Mouse (Mus musculus): ENCODE measurements at regions not wholly inside any gene's neighbourhood (a gene's known extent, or its start where the extent isn't known, plus 50 kb on each side); places are given as distances from the start of the nearest gene placed in this dataset.
"Not testable (repeated sequence)": the region's sequence is repeated elsewhere in the genome, so short reads cannot be mapped to it uniquely, and the experiment has no call there.

DNA sequence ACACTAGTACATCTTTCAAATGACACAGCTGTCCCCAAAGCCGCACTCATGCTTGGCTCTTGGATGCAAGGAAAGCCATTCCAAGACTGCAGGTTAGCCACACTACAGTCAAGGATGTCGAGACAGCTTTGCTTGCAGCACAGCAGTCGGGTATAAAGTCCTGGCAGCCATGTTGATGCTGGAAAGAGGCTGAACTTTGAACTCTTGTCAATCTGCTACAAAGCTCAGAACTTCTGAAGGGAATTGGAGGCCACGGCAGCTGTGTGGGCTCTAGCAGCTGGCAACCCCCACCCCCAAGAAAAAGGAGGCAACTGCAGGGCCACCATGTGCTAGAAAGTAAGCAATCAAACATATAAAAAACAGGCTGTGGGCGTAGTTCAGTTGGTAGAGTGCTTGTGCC lies 90.0 kb upstream of the Zcchc2 start:
- no peak for DNase-seq (ENCODE audit: low spot score in 2 of 2)

DNA sequence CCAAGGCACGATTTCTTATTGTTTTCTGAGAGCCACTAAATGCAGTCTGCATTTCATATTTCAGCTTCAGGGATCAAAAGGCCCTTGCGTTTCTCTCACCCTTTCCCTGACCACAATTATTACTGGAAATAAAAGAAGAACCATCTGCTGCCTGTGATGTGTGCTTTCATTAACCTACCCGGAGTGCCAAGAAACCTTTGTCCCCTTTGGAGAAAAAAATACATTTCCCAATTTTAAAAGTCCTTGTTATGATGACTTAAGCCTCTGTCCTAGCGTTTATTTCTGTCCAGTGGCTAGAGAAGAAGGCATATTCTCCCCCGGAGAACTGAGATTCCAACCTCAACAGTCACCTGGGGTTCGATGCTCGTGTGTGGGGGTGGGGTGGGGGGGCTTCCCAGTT lies 89.3 kb upstream of the Zcchc2 start:
- DNase-seq (ENCODE audit: low spot score in 2 of 2), result no peak

DNA sequence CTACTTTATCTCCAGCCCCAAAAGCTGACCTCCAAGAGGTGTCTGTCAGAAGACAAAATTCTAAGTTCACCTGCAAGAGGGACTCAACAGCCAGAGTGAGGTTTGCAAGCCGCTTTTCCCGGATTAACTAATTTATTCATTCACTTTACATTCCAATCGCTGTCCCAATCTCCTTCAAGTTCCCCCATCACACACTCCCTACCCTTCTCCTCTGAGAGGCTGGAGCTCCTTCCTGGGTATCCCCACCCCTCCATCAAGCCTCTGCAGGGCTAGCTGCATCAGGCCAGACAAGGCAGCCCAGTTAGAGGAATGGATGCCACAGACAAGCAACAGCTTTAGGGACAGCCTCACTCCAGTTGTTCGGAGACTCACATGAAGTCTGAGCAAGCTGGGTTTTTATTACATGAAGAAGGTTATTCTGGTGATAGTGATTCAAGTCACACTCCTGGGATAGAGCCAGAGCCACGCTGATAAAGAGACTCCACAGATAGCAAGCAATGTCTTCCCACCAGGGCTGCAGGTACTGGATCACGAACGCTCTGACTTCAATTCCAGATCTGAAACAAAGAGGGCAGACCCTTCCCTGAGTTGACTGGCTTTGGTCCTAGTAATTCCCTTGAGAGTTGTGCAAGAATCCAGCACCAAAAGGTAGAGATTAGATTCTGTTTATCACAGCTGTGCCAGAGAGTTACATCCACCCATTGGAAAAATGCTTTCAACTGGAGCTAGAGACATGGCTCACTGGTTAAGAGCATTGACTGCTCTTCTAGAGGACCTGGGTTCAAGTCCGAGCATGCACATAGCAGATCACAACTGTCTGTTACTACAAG lies 86.7 kb upstream of the Zcchc2 start:
- no peak for DNase-seq (ENCODE audit: low spot score in 2 of 2)

DNA sequence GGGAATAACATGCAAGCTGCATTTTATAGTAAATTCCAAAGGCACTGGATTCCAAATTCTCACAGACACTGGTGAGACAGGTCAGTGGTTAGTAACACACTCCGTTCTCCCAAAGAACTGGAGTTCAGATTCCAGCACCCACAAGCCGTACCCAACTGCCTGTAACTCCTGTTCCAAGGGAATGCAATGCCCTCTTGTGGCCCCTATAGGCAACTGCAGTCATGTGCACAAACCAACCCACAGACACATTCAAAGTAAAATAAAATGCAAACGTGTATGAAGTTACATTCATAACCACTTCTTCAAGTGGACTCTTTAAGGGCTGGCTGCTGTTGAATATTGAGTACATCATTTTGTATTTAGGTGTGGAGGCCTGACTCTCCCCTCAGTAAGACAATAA lies 85.5 kb upstream of the Zcchc2 start:
- DNase-seq (ENCODE audit: low spot score in 2 of 2), result no peak

DNA sequence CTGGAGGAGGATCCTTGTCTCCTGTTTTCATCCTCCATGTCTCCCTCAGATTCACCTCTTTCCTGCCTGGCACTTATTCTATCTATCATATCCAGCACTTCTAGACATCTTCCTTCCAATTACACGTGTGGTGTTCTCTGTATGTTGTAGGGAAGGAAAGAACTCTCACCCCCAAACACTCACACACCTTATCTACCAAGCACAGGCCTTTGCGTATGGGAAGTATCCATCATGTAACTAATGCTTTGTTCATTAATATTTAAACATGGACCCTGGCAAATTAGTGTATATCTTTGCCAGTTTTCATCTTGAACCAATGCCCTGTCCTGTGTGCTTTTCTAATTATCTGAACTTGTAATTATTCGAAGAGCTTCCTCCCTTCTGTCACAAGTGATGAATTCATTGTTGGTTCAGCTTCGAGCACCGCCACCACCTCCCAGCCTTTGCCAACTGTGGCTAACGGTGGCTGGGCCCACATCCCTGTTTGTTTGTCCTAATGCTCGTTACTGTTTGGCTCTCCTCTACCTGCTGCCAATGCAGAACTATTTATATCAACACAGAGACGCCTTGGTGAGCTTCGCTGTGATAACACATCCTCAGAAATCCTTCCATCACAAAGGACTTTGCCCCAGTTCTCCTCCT lies 84.3 kb upstream of the Zcchc2 start:
- DNase-seq (ENCODE audit: low spot score in 2 of 2), result no peak

DNA sequence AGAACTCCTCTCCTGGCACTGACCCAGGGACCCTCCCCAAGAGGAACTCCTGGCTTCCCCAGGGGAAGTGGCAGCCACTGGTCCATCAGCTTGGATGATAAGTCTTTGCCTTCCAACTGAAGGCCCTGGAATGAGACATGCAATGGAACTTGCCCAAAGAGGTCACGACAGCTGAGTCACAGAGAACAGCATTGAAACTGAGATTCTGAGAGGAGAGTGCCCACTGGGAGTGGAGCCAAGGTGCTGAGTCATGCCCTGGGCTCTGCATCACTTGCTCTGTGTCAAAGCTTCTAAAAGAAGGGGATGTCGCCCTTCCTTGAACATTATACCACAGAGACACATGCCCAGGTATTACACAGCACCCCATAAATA lies 83.8 kb upstream of the Zcchc2 start:
- peak in 1 of 2 experiments; percentile 40 for DNase-seq (ENCODE audit: low spot score in 2 of 2)

DNA sequence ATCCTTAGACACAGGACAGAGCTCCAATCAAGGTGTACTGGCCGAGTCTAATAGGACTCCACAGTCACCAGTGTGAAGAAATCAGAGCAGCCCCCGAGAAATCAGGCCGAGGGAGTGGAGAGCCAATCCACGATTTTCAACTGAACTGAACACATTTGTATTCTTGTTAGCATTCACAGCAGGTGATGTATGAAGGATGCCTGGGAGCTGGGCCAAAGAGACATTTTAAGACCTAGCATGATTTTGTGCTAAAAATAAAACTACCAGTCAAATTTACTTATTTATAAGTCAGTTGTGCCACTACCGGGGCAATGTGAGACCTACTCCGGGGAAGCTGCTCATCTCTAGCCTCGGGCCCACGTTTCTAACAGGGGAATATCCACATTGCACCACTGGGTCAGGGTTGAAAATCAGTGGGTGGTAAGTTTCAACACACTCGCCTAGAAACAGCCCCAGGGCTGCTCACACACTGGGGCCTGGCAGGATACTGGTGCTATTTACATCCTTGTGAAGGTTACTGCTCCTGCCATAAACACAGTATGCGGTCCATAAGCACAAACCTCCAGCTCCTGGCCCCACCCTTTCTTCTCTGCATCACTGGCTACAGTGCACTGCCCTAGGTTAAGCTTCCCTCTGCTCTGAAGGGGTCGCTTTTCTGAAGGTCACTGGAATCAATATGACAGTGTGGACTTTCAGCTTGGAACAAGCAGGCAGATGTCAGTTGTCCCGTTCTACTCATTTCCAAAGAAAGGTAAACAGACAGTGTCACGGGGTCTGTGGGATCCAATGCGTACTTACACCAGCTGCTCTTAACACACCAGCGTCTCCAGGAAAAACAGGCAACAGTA lies 82.0 kb upstream of the Zcchc2 start:
- DNase-seq (ENCODE audit: low spot score in 2 of 2), result peak in 1 of 2 experiments; percentile 8

DNA sequence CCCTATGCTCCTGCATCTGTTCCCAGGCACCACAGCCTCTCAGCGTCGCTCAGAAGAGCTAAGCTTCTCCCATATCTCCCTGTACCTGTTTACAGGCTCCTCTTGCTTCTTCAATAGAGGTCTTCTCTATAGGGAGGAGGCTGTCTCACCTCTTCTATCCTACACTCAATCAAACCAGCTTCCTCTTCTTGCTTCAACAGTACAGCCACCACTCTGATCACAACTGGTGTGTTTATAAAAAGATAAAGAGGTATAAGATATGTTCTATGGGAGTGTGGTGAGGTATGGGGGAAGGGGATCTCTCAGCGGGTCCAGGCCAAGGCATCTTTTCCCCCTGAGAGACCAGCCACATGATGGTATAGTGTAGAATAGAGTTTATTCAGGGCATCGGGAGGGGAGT lies 81.1 kb upstream of the Zcchc2 start:
- DNase-seq (ENCODE audit: low spot score in 2 of 2), result no peak

DNA sequence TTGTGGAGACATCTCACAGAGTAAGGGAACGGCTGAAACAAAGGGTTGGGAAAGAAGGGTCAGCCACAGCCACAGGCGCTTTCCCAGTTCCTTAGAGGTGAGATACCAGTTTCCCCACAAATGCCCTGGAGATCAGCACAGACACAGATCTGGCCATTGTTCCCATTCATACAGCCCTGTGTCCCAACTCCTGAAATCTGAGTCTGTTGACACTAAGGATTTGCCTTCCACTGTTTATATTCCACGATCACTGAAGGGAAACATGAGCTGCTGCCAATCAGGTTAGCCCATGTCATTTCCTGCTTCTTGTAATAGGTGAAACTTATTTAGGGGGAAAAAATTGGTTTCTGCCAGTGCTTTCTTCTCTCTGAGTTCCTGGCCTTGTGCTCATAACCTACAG lies 78.5 kb upstream of the Zcchc2 start:
- DNase-seq (ENCODE audit: low spot score in 2 of 2), result no peak

DNA sequence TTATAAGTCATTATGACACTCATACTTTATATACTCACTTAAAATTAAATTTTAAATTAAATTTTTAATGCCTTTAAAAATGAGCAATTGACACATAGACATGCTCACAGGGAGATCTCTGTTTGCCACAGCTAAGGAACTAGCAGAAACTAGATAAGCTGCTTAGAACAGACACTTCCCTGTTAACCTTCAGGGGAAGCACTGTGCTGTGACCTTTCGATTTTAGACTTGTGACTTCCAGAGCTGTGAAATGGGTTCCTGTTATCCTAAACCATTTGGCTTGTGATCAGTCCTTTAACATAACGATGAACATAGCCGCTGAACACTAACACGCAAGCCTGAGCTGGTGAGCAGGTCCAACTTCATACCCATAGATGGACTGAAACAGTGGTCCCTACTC lies 68.4 kb upstream of the Zcchc2 start:
- no peak for DNase-seq (ENCODE audit: low spot score in 2 of 2)

DNA sequence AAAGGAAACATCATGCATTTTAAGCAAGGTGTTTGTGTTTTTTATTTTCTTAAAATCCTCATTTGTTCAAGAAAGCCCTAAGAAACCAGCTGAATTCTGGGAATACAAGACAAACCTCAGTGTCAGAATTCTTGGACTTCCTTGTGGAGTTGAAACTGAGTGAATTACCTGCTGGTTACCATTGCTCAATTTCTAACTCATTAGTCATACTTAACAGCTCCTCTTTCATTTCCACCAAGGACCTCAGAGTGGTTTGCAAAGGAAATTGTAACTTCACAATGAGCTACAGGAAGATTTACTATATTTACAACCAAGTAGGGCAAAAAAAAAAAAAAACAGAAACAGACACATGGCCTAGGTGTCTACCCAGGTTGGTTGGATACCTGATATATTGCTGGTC lies 67.6 kb upstream of the Zcchc2 start:
- DNase-seq (ENCODE audit: low spot score in 2 of 2), result no peak

DNA sequence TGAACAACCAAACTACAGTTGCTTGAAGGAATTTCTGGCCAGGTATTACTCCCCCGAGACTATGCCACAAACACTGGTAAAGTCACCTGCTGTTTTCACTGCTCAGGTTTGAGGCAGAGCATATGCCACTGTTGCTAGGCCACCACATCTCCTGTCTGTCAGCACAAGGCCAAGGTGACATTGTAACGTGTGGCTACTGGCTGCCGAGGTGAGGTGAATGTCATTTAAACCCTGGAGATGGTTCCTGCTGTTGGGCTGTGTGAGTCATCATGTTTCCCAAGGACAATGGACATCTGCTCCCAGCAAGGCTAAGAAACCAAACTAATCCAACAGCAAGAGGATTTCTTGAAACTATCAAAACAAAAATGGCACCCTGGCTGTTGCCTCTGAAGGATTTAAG lies 67.2 kb upstream of the Zcchc2 start:
- no peak for DNase-seq (ENCODE audit: low spot score in 2 of 2)

DNA sequence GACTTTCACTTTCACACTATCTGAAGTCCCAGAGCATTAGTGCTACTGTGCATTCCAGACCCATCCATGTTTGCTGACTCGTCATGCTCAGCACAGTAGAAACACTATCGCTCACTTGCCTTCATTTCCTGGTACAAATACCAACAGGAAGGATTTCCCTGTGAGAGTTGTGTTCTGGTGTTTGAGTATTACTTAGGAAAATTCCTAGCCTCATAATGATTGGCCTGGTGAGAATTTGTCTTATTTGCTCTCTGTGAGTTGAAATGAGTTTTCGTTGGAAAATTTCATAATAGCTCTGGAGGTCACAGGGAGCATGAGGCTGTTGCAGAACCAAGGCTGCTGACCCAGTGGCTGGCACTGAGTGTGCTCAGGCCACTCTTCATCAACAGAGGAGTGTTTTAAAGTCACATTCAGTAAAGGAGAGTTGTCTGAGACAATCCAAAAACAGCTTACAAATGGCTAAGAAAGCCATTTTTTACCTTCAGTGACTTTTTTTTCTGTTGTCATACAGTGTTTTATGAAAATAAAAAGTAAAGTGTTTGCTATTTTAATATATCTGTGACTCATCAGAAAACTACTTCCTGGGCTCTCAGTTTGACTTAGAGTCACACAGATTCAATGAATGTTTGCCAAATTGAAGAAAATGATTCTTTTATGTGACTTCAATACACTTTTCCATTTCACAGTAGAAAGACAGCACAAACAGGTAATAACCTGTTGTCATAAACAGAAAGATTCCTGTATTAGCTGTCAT lies 64.4 kb upstream of the Zcchc2 start:
- DNase-seq (ENCODE audit: low spot score in 2 of 2), result no peak

DNA sequence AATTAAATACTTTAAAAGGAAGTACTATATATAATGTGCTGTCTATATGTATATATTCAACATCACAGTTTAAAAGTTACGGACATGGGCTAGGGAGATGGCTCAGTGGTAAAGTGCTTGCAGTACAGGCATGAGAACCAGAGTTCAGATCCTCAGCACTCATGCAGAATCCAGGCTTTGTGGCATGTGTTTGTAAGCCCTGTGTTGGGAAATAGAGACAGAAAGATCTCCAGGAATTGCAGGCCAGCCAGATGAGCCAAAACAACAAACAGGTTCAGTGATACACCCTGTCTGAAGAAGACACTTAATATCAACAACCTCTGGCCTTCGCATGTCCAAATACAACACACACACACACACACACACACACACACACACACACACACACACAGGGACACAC lies 63.3 kb upstream of the Zcchc2 start:
- no peak for DNase-seq (ENCODE audit: low spot score in 2 of 2)

DNA sequence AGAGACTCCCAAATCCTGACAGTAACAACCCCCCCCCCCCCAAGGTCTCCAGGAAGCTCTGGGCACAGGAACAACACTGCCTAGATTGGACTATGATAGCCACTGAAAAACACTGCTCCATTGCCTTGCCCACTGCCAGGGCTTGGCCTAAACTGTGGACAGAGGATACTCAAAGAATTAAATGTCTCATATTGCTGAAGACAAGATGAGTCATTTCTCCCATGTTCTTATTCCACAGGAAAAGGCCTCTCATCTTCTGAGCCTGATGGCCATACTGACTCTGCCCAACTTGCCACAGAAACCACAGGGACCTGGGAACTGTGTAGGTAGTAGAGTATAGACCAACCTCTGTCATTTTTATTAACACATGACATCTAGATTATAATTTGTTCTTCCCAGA lies 59.4 kb upstream of the Zcchc2 start:
- DNase-seq (ENCODE audit: low spot score in 2 of 2), result no peak

DNA sequence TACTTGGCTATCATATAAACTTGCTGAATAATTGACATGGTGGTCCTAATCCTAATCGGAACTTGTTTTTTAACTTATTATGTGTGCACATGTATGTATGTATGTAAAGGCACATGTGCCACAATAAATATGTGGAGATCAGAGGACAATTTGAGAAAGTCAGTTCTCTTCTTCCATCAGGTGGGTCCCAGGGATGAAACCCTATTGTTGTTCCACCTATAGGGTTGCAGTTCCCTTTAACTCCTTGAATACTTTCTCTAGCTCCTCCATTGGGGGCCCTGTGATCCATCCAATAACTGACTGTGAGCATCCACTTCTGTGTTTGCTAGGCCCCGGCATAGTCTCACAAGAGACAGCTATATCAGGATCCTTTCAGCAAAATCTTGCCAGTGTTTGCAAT lies 56.0 kb upstream of the Zcchc2 start:
- not testable (repeated sequence) for DNase-seq (ENCODE audit: low spot score in 2 of 2)
